Mouse (Mus musculus): Measurements from ENCODE around the gene Hp1bp3. TPM values are rescaled to one million over a fixed set of nuclear protein-coding genes. Genes with fewer than 3 reads are reported as not detected.

Gene Hp1bp3
- polyA plus RNA-seq, 1 experiment: 71.4 TPM

Other genes with a start within 250 kb of the Hp1bp3 start
- gene Eif4g3, start 223.3 kb upstream of the Hp1bp3 start, polyA plus RNA-seq (2012; ENCODE audit: insufficient read depth, insufficient read length, missing spikeins): 15.1 and 18.6 TPM in 2 replicates
- gene Sh2d5, start 34.1 kb downstream of the Hp1bp3 start, polyA plus RNA-seq (2012; ENCODE audit: insufficient read depth, insufficient read length, missing spikeins): not detected in 2 replicates
- not detected in 2 replicates for gene Kif17, start 34.1 kb downstream of the Hp1bp3 start, polyA plus RNA-seq (2012; ENCODE audit: insufficient read depth, insufficient read length, missing spikeins)
- gene Ddost, start 88.4 kb downstream of the Hp1bp3 start, polyA plus RNA-seq (2012; ENCODE audit: insufficient read depth, insufficient read length, missing spikeins): 39.1 and 40.6 TPM in 2 replicates
- gene Pink1, start 110.0 kb downstream of the Hp1bp3 start, polyA plus RNA-seq (2012; ENCODE audit: insufficient read depth, insufficient read length, missing spikeins): 208 and 227 TPM in 2 replicates
- gene Cda, start 151.7 kb downstream of the Hp1bp3 start, polyA plus RNA-seq (2012; ENCODE audit: insufficient read depth, insufficient read length, missing spikeins): not detected in 2 replicates
- gene Fam43b, start 180.2 kb downstream of the Hp1bp3 start, polyA plus RNA-seq (2012; ENCODE audit: insufficient read depth, insufficient read length, missing spikeins): not detected in 2 replicates
- 29.9 and 31.2 TPM in 2 replicates for gene Mul1, start 218.4 kb downstream of the Hp1bp3 start, polyA plus RNA-seq (2012; ENCODE audit: insufficient read depth, insufficient read length, missing spikeins)
- 5.5 and 6.3 TPM in 2 replicates for gene Camk2n1, start 238.0 kb downstream of the Hp1bp3 start, polyA plus RNA-seq (2012; ENCODE audit: insufficient read depth, insufficient read length, missing spikeins)